Mouse (Mus musculus): ENCODE measurements around the gene Fam174a.

- TF ChIP-seq EP300 (IDR thresholded peaks at IDR 0.05; ENCODE audit: insufficient read depth, low read depth, low read length): no peak
- no peak for TF ChIP-seq CTCF (IDR thresholded peaks at IDR 0.05; ENCODE audit: low read depth, low read length)
Observed at GRCm38 (mm10) chr1:95308324-95308723, 5.1 kb upstream of the Fam174a start.

Measured in ES-Bruce4 (cell line).